Mouse (Mus musculus): ENCODE measurements around the gene Kctd15. TPM values are rescaled to one million over a fixed set of nuclear protein-coding genes. Genes with fewer than 3 reads are reported as not detected.

Kctd15 gene
- total and polyA plus RNA-seq, 3 experiments: not detected

DNA sequence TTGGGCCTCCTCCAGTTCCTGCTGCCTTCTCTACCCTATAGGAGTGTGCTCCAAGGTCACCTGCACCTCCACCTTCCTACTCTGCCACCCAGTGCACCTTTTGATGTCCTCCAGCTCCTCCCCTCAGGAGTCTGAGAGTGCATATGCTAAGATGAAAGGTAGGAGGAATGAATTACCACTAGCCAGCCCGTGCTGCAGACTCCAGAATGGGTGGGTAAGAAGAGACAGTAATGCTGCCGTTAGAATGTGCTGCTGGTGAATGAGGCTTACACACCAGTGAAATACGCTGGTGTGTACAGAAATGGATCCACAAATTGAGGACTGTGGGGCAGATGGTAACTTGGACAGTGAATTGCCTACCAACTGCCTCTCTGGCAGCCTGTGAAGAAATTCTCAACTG lies 43.4 kb upstream of the Kctd15 start:
- TF ChIP-seq RAD21 (IDR thresholded peaks at IDR 0.05; ENCODE audit: low read depth, low read length): no peak
- no peak for TF ChIP-seq MAX (IDR thresholded peaks at IDR 0.05; ENCODE audit: low read length)
- TF ChIP-seq GATA1 (IDR thresholded peaks at IDR 0.05; ENCODE audit: low read depth, low read length): no peak
- no peak for TF ChIP-seq TBP (IDR thresholded peaks at IDR 0.05; ENCODE audit: low read depth, low read length)
- TF ChIP-seq MAZ (IDR thresholded peaks at IDR 0.05; ENCODE audit: low read depth, low read length): no peak
- TF ChIP-seq USF1 (IDR thresholded peaks at IDR 0.05; ENCODE audit: low read depth, low read length): no peak
- TF ChIP-seq ETS1 (IDR thresholded peaks at IDR 0.05; ENCODE audit: low read depth, low read length): no peak
- TF ChIP-seq POLR2A (IDR thresholded peaks at IDR 0.05; ENCODE audit: control insufficient read depth in 1 of 2, insufficient read depth in 1 of 2, low read depth in 1 of 2, low read length in 2 of 2, poor library complexity in 1 of 2): no peak
- TF ChIP-seq CHD2 (IDR thresholded peaks at IDR 0.05; ENCODE audit: low read length): no peak
- no peak for TF ChIP-seq POLR2AphosphoS2 (IDR thresholded peaks at IDR 0.05; ENCODE audit: low read length)
- no peak for TF ChIP-seq ELF1 (IDR thresholded peaks at IDR 0.05; ENCODE audit: low read depth, low read length)
- no peak for TF ChIP-seq ZNF384 (IDR thresholded peaks at IDR 0.05; ENCODE audit: low read depth, low read length)
- no peak for TF ChIP-seq ZMIZ1 (IDR thresholded peaks at IDR 0.05; ENCODE audit: low read depth, low read length)
- no peak for TF ChIP-seq MYB (IDR thresholded peaks at IDR 0.05; ENCODE audit: low read depth, low read length)
- TF ChIP-seq POLR2AphosphoS5 (IDR thresholded peaks at IDR 0.05; ENCODE audit: borderline replicate concordance, low read depth, low read length): no peak
- TF ChIP-seq EP300 (IDR thresholded peaks at IDR 0.05; ENCODE audit: low read depth in 1 of 2, low read length in 2 of 2): no peak
- TF ChIP-seq SIN3A (IDR thresholded peaks at IDR 0.05; ENCODE audit: low read length): no peak
- TF ChIP-seq MAFK (IDR thresholded peaks at IDR 0.05; ENCODE audit: borderline replicate concordance, low read depth, low read length): no peak
- no peak for TF ChIP-seq CHD1 (IDR thresholded peaks at IDR 0.05; ENCODE audit: low read depth, low read length)
- no peak overlapping the region for H3K4me3 ChIP-seq (ENCODE audit: control insufficient read depth in 1 of 2, insufficient read depth in 1 of 2, low read depth in 2 of 2, low read length in 2 of 2)
- H3K27ac ChIP-seq (ENCODE audit: control insufficient read depth, low read depth, low read length): no peak overlapping the region
- DNase-seq (ENCODE audit: low read depth, low spot score): no peak
- no peaks in the 10 kb centered on the region for H3K36me3 ChIP-seq (ENCODE audit: control insufficient read depth in 1 of 2, insufficient read depth in 2 of 2, low read length in 2 of 2)
- no peaks in the 10 kb centered on the region for H3K27me3 ChIP-seq (ENCODE audit: control insufficient read depth in 1 of 2, insufficient read depth in 2 of 2, low read length in 2 of 2)
- H3K79me2 ChIP-seq (ENCODE audit: control insufficient read depth, insufficient read depth, low read length, poor library complexity): no peaks in the 10 kb centered on the region
- H3K4me1 ChIP-seq (ENCODE audit: control insufficient read depth in 1 of 2, insufficient read depth in 2 of 2, low read length in 2 of 2): no peaks in the 10 kb centered on the region
- H3K9ac ChIP-seq (ENCODE audit: control insufficient read depth, low read depth, low read length, poor library complexity, severe bottlenecking): no peak overlapping the region
- H3K9me3 ChIP-seq (replicated peaks; ENCODE audit: insufficient read depth, low read length): no peaks in the 10 kb centered on the region

GRCm38 (mm10) chr7:34698221-34698620 lies 41.7 kb upstream of the Kctd15 start:
- H3K9ac ChIP-seq (ENCODE audit: control insufficient read depth, low read depth, low read length, poor library complexity, severe bottlenecking): no peak overlapping the region
- TF ChIP-seq RAD21 (IDR thresholded peaks at IDR 0.05; ENCODE audit: low read depth, low read length) (no peak), TBP (IDR thresholded peaks at IDR 0.05; ENCODE audit: low read depth, low read length) (no peak), CTCF (IDR thresholded peaks at IDR 0.05 in 2 of 3, conservative IDR thresholded peaks at IDR 0.05 in 1 of 3; ENCODE audit: control insufficient read depth in 1 of 3, insufficient read depth in 1 of 3, low read depth in 2 of 3, low read length in 3 of 3, poor library complexity in 1 of 3, severe bottlenecking in 1 of 3) (no peak), MAZ (IDR thresholded peaks at IDR 0.05; ENCODE audit: low read depth, low read length) (no peak), CHD1 (IDR thresholded peaks at IDR 0.05; ENCODE audit: low read depth, low read length) (no peak), ZNF384 (IDR thresholded peaks at IDR 0.05; ENCODE audit: low read depth, low read length) (no peak), UBTF (IDR thresholded peaks at IDR 0.05; ENCODE audit: borderline replicate concordance, insufficient read depth, low read depth, low read length) (no peak), TAL1 (IDR thresholded peaks at IDR 0.05; ENCODE audit: low read length) (no peak), ZMIZ1 (IDR thresholded peaks at IDR 0.05; ENCODE audit: low read depth, low read length) (no peak), USF2 (IDR thresholded peaks at IDR 0.05; ENCODE audit: borderline replicate concordance in 1 of 2, insufficient read depth in 1 of 2, low read depth in 1 of 2, low read length in 2 of 2) (no peak), EP300 (IDR thresholded peaks at IDR 0.05; ENCODE audit: low read depth in 1 of 2, low read length in 2 of 2) (no peak), SIN3A (IDR thresholded peaks at IDR 0.05; ENCODE audit: low read length) (no peak), MYB (IDR thresholded peaks at IDR 0.05; ENCODE audit: low read depth, low read length) (no peak), POLR2AphosphoS5 (IDR thresholded peaks at IDR 0.05; ENCODE audit: borderline replicate concordance, low read depth, low read length) (no peak), POLR2AphosphoS2 (IDR thresholded peaks at IDR 0.05; ENCODE audit: low read length) (no peak)
- no peaks in the 10 kb centered on the region for H3K36me3 ChIP-seq (ENCODE audit: control insufficient read depth in 1 of 2, insufficient read depth in 2 of 2, low read length in 2 of 2)
- H3K79me2 ChIP-seq (ENCODE audit: control insufficient read depth, insufficient read depth, low read length, poor library complexity): no peaks in the 10 kb centered on the region
- H3K27me3 ChIP-seq (ENCODE audit: control insufficient read depth in 1 of 2, insufficient read depth in 2 of 2, low read length in 2 of 2): no peaks in the 10 kb centered on the region
- no peaks in the 10 kb centered on the region for H3K9me3 ChIP-seq (replicated peaks; ENCODE audit: insufficient read depth, low read length)
- H3K4me3 ChIP-seq (ENCODE audit: control insufficient read depth in 1 of 2, insufficient read depth in 1 of 2, low read depth in 2 of 2, low read length in 2 of 2): no peak overlapping the region
- H3K27ac ChIP-seq (ENCODE audit: control insufficient read depth, low read depth, low read length): no peak overlapping the region
- DNase-seq (ENCODE audit: low read depth, low spot score): no peak
- H3K4me1 ChIP-seq (ENCODE audit: control insufficient read depth in 1 of 2, insufficient read depth in 2 of 2, low read length in 2 of 2): no peaks in the 10 kb centered on the region
